9 mouse cellular contexts compared by ENCODE assay signal in genomic region chr1:184447911-184448310, GRCm38 (mm10).
A peak's percentile ranks its signal among the peaks of the same experiment; 100 is the strongest.
DNase-seq lines count a peak whose midpoint lies in the region; ATAC-seq lines count a peak whose summit lies in the region.
"Had no signal": no experiment of that assay in that cellular context is flagged by ENCODE, and none has a peak within 500 bp of the region (broad histone marks: within the 10 kb centered on the region; RNA-seq: fewer than 3 reads in every experiment).

No protein-coding gene starts in this region.

- no peak overlapping the region for H3K9ac ChIP-seq in liver, embryonic 12.5 days
- no peak overlapping the region for H3K9ac ChIP-seq in embryonic facial prominence, embryonic 15.5 days
- H3K9ac ChIP-seq in limb, embryonic 13.5 days: no peak overlapping the region
- H3K9ac ChIP-seq: hindbrain, embryonic 15.5 days had no signal

- no peaks in the 10 kb centered on the region for H3K27me3 ChIP-seq in liver, embryonic 12.5 days (replicated peaks)
- H3K27me3 ChIP-seq in embryonic facial prominence, embryonic 15.5 days: no peaks in the 10 kb centered on the region
- peaks cover 44% of the 10 kb centered on the region for H3K27me3 ChIP-seq in limb, embryonic 13.5 days

- H3K27ac ChIP-seq in liver, embryonic 12.5 days: no peak overlapping the region
- H3K27ac ChIP-seq in embryonic facial prominence, embryonic 15.5 days (replicated peaks): 0 out of 2 replicates have a peak overlapping the region, but pooled peaks have one; percentile 51
- H3K27ac ChIP-seq in limb, embryonic 13.5 days: no peak overlapping the region; the same call in 1 of the 2 replicates
- H3K27ac ChIP-seq: hindbrain, embryonic 15.5 days had no signal

- DNase-seq in liver: peak; percentile 72
- DNase-seq in adrenal gland, postnatal 36 days: peak; percentile 83 to 88
- DNase-seq in induced T-regulatory cell, adult 2 months (ENCODE audit: low read depth): peak; percentile 76
- DNase-seq in ovary, postnatal 36 days (ENCODE audit: low spot score): peak; percentile 64
- peak; percentile 67 to 73 for DNase-seq in thymus, postnatal 36 days

- no peaks in the 10 kb centered on the region for H3K36me3 ChIP-seq in liver, embryonic 12.5 days
- no peaks in the 10 kb centered on the region for H3K36me3 ChIP-seq in embryonic facial prominence, embryonic 15.5 days
- H3K36me3 ChIP-seq in limb, embryonic 13.5 days: no peaks in the 10 kb centered on the region
- H3K36me3 ChIP-seq: hindbrain, embryonic 15.5 days had no signal

- ATAC-seq in liver, embryonic 12.5 days: no peak
- no peak for ATAC-seq in embryonic facial prominence, embryonic 15.5 days (ENCODE audit: insufficient number of reproducible peaks, low FRiP score, low TSS enrichment, low read depth)
- 0 out of 2 replicates have a peak, but pooled peaks have one; percentile 37 for ATAC-seq in limb, embryonic 13.5 days (ENCODE audit: low FRiP score, low read depth)

- H3K4me3 ChIP-seq in liver, embryonic 12.5 days: no peak overlapping the region
- H3K4me3 ChIP-seq in embryonic facial prominence, embryonic 15.5 days (replicated peaks): no peak overlapping the region
- no peak overlapping the region for H3K4me3 ChIP-seq in limb, embryonic 13.5 days
- H3K4me3 ChIP-seq: hindbrain, embryonic 15.5 days had no signal

- no peaks in the 10 kb centered on the region for H3K4me1 ChIP-seq in liver, embryonic 12.5 days
- H3K4me1 ChIP-seq in embryonic facial prominence, embryonic 15.5 days: 0 out of 2 replicates have a peak, but pooled peaks cover 4% of the 10 kb centered on the region
- H3K4me1 ChIP-seq in limb, embryonic 13.5 days: peaks cover 19% of the 10 kb centered on the region
- H3K4me1 ChIP-seq: hindbrain, embryonic 15.5 days had no signal

- no peaks in the 10 kb centered on the region for H3K9me3 ChIP-seq in liver, embryonic 12.5 days (replicated peaks)
- no peaks in the 10 kb centered on the region for H3K9me3 ChIP-seq in embryonic facial prominence, embryonic 15.5 days (replicated peaks)
- H3K9me3 ChIP-seq in limb, embryonic 13.5 days: no peaks in the 10 kb centered on the region
- H3K9me3 ChIP-seq: hindbrain, embryonic 15.5 days had no signal

- H3K4me2 ChIP-seq in liver, embryonic 12.5 days: no peak overlapping the region
- H3K4me2 ChIP-seq in embryonic facial prominence, embryonic 15.5 days (replicated peaks): no peak overlapping the region
- no peak overlapping the region for H3K4me2 ChIP-seq in limb, embryonic 13.5 days (replicated peaks)
- H3K4me2 ChIP-seq: hindbrain, embryonic 15.5 days had no signal

- 39% methylated on average over 7 of the region's 7 CpGs for WGBS in liver, embryonic 12.5 days (ENCODE audit: insufficient replicate concordance)
- WGBS in embryonic facial prominence, embryonic 15.5 days: 52% methylated on average over 7 of the region's 7 CpGs
- 49% methylated on average over 7 of the region's 7 CpGs for WGBS in limb, embryonic 13.5 days
